Mouse (Mus musculus): ENCODE results near the gene Ankrd33b.

GRCm38 (mm10) chr15:31336685-31337084 lies 30.8 kb downstream of the Ankrd33b start:
- TF ChIP-seq CTCF (IDR thresholded peaks at IDR 0.05; ENCODE audit: borderline replicate concordance, insufficient read depth, low read depth, low read length): no peak
- TF ChIP-seq POLR2A (IDR thresholded peaks at IDR 0.05; ENCODE audit: borderline replicate concordance, insufficient read depth, low read length): no peak

Measured in cerebellum, adult 2 months (tissue).